Mouse (Mus musculus) mature B cell (primary cell): Measurements from ENCODE around the gene Rinl.

Experiments
- in situ Hi-C: fragments of 300-500 bp; cut with MboI; formaldehyde crosslinking; loops from 2 replicates; pipeline ENCODE4 v1.14.3; 2019

Gene Rinl

DNA sequence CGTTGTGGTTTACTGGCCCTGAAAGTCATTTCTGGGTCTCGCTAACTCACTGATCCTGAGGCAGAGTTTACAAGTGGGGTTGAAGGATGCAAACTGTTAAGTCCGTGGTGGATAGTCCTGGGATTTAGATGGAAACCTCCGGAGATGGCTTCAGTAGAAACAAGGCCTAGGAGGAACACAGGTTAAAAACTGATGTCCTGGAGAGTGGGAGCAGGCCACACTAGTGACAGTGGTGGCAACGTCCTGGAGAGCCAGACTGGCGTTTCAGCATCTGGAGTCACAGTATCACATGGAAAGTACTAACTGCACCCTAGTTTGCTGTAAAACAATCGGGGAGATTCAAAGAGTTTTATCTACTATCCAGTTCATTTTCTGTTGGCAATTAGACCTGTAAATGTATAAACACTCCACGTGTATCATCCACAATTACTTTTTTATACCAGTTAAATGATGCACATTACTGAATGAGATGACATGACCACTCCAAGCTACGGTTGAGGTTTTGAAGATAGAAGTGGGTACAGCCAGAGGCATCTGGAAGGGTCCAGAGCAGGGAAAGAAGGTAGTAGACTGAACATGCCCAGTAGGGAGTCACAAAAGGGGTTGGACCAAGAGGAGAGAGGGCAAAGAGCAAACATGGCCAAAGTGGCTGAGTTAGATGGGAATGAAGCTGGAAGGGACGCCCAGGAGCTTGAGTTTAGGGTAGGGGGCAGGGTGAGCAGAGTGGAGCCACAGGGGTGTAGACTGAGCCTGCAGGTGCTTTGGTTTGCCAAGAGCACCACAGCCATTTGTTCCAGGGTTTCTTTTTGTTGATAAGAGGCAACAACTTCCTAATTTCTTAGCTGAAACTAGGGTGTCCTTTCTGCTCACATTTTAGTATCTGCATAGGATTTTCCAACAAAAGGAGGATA is 34.5 kb downstream of the Rinl start:
- in situ Hi-C loops: no loop called here

DNA sequence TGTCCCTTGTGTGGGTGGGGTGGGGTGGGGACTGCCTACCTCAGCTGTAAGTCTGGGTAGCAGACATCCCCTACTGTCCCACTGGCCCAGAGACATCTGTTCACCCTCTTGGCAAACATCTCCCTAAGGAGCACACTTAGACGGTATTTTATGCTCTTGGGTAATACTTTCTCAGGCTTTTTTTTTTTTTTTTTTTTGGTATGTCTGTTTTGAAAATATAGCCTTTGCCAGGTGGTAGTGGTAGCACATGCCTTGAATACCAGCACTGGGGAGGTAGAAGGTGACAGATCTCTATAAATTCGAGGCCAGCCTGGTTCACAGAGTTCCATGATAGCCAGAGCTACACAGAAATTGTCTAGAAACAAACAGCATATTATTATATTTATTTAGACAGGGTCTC is 35.2 kb downstream of the Rinl start:
- in situ Hi-C loops: no loop called here

DNA sequence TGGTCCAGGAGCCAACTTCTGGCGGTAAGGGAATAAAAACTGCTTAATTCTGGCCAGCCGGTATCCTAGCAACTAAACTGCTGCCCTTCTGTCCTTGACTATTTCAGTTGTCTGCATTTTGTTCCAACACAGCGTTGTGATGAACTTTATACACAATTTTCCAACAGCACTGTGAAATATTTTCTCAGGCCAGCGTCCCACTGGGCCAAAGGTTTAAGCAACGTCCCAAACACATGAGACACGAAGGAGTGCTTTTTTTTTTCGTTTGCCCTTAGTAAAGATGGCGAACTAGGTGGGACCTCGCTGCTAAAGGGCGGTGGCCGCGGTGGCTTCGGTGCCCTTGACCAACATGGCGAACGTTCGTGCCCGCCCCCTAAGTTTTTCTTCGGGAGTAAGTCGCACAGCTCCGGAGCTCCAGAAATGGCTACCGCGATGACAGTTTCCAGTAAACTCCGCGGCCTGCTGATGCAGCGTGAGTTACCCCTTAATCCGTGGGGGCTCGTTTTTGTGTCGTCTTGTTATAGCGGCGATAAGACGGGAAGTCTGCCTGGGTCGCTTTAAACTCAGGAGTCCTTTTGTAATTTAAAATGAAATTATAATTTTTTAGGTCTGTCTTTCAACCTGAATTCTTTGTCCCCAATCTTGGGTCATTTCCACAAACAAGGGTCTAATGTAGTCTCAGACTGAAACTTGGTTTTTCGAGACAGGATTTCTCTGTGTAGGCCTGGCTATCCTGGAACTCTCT is 36.3 kb downstream of the Rinl start, which contains the start of gene Ech1:
Gene Ech1, plus strand, starts transcription at position 277 of the 745 bp plus-strand sequence.
- in situ Hi-C loops: no loop called here

DNA sequence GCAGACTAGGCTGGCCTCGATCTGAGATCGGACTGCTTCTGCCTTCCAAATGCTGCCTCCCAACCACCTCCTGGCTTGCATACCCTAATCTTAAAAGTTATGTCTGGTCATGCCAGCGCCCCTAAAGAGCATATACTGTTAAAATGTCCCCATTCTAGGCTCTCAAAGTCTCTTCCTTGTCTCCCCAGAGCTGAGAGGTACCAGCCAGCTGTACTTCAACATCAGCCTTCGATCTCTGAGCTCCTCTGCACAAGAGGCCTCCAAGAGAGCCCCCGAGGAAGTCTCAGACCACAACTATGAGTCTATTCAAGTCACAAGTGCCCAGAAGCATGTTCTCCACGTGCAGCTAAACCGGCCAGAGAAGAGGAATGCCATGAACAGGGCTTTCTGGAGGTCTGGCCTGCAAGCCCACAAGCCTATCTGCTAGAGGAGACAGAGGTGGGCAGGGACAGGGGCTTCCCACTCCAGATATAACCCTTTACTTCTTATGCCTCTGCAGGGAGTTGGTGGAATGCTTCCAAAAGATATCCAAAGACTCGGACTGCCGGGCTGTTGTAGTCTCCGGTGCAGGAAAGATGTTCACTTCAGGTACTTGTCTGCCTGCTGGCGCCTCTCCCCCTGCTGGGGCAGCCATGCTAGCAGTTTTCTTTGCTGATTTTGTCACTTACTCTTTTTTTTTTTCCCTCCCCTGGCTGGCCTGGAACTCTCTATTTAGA is 37.1 kb downstream of the Rinl start:
- in situ Hi-C loops: no loop called here

DNA sequence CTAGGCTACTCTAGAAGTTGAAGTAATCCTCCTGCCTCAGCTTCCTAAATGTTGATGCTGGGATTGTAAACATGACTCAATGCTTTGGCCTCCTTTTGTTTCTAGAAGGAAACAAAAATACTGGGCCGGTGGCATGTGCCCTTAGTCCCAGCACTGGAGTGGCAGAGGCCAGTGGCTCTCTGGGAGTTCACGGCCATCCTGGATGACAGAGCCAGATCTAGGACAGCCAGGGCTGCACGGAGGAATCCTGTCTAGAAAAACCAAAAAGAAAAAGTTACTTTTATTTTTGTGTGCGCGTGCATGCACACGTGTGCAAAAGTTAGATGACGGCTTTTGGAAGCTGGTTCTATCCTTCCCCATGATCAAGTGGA is 37.6 kb downstream of the Rinl start:
- in situ Hi-C loops: no loop called here

DNA sequence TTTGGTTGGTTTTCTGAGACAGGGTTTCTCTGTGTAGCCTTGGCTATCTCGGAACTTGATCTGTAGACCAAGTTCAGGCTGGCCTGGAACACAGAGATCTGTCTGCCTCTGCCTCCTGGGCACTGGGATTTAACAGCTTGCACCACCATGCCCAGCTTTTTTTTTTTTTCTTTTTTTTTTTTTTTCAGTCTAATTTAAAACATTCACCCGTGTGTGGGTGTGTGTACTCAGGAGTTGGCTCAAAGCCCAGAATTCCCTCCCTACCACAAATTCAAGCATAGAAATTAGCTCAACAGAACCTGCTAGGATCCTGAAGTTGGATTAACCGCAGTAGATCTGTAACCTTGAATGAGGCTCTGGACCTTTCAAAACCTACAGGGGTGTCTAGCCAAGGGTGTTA is 38.6 kb downstream of the Rinl start:
- in situ Hi-C loops: no loop called here

DNA sequence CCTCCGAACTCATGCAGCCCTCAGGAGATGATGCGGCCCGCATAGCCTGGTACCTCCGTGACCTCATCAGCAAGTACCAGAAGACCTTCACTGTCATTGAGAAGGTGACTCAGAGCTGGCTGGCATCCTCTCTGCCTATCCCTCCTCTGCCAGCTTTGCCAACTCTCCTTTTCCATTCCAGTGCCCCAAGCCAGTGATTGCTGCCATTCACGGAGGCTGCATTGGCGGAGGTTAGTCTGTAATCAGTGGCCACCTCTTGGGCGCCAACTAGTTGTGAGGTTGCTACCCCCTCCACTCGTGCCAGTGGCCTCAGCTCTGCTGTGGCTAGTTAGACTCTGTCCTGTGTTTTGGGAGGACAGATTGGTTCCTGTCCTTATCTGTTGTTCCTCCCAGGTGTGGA is 41.1 kb downstream of the Rinl start:
- in situ Hi-C loops: no loop called here

DNA sequence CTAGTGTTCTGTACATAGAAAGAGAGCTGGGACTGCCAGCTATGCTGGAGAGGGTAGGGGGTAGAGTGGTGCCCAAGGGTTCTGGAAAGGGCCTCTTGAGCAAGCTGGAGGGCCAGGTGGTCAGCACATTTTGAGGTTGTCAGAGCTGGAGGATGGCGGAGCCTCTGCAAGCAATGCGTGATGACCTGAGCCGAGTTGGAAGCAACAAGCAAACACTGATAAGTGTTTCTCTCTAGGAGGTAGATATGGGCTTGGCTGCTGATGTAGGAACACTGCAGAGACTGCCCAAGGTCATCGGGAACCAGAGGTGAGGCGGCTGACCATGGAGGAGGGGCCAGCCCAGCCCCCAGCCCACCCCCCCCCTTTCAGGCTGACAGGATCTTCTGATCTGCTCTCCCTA is 42.2 kb downstream of the Rinl start:
- in situ Hi-C loops: no loop called here

DNA sequence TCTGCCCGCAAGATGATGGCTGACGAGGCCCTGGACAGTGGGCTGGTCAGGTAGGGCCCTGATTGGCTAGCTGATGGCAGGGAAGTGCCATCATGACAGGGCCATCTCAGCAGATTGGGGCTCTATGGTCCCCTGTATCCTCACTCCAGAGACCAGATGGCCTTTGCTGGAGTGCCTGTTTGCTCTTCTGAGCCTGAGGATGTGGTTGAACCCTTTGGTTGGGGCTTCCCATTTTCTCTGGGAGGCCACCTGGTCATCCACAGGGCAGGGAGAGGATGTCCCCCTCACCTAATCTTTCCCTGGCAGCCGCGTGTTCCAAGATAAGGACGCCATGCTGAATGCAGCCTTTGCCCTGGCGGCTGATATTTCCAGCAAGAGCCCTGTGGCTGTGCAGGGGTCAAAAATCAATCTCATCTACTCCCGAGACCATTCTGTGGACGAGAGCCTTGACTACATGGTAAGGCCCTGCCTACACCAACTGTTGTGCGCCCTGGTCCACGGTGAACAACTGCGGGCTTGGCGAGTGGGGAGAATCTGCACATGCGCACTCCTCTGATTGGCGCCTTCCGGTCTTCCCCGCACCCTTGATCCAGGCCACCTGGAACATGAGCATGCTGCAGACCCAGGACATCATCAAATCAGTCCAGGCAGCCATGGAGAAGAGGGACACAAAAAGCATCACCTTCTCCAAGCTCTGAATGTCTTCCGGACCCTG is 42.8 kb downstream of the Rinl start:
- in situ Hi-C loops: no loop called here

DNA sequence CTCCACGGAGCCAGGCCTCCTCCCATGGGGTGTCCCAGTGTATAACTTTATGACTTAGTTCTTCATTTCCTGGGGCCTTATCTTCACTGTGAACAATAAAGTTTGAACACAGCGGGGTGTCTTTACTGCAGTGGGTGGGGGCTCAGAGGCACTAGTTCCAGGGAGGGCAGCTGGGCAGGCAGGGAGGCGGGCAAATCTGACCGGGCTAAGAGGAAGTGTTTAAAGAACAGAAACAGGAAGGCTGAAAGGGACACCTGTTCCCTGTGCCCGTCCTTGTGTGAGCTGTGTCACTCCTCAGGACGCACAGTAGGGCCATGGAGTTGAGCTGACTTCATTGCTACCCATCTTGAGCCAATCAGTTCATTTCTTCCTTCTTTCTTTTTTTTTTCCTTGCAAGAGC is 43.4 kb downstream of the Rinl start:
- in situ Hi-C loops: no loop called here

DNA sequence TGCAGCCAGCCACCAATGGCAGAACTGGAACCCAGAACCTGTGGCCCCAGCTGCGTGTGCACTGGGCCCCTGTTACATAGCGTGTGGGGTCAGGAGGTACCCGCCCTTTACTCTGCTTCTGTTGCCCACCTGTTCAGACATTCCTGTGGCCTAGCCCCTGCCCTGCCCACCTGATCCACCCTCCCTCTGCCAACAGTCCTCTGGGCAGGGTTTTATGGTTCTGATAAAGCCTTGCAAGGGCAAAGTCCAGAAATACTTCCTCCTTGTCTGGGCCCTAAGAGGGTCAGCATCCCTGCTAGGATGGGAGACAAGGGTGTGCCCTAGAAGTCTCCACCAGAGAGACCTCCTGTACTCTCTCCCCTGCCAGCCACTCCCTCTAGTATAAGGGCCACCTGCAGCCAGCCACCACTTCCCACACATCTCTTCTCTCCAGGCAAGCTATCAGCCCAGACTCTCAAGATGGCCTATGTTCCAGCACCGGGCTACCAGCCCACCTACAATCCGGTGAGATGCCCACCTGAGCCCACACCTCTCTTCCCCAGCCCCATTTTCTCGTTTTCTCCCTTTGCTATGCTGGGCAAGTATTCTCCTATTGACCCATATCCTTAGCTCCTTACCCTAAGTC is 45.1 kb downstream of the Rinl start, which contains the start of gene Lgals4:
Gene Lgals4, plus strand, starts transcription at position 132 of the 625 bp plus-strand sequence.
- in situ Hi-C loops: no loop called here

DNA sequence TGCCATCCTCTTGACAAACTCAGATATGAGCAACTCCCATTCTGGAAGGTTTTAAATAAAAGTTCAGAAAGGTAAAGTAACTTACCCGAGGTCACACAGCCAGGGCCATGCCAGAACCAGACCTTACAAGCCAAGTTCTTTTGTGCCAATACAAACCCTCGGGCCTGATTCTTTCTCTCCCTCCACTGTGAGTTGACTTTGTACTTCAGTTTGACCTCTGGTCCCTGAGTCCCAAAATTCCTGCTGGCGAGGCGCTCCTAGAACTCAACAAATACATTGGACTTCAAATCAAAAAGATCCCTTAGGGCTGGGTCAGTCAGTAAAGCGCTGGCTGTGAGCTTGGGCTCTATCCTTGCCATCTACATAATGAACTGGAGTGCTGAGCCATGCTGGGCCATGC is 48.2 kb downstream of the Rinl start:
- in situ Hi-C loops: no loop called here

DNA sequence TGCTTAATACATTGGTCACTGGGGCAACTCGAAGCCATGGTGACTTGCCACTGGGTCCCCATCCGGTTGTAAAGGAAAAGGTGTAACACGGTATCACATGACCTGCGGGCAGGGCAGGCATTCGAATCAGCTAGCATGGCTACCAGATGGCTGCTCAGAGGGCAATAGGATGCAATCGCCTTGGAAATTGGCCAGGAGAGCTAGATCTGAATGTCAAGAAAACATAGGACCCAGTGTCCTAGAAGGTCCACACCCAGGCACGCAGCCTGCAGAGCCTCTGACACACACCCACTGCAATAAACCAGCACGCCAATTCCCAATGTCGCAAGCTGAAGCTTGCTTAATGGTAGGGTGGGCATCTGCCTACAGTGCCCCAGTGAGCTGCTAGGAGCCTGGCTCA is 49.6 kb downstream of the Rinl start:
- in situ Hi-C loops: no loop called here

DNA sequence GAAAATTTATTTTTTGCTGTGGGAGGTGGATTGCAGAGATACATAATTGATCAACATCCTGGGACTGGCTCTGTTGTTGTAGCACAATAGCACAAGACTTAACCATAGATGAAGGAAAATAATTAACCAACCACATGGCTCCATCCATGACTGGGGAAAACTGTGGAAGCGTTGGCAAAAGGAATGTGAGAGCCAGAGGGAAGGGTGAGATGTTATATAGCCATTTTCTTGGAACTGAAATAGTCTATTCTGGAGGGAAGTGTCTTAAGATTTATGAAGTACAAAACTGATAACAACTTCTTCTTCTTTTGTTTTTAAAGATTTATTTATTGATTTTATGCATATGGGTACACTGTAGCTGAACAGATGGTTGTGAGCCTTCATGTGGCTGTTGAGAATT is 58.5 kb downstream of the Rinl start:
- in situ Hi-C loops: no loop called here
